Mouse (Mus musculus) CH12.LX (cell line): ENCODE data around the gene Tex22. TPM values are rescaled to one million over a fixed set of nuclear protein-coding genes. Genes with fewer than 3 reads are reported as not detected.

ENCODE experiments used
- DNase-seq: peaks from one replicate; pipeline ENCODE4 v3.0.0-alpha.2; 2013; ENCODE audit errors: extremely low read depth
- H3K27ac ChIP-seq: 2 replicates; pipeline ENCODE4 v1.5.1; 2012; ENCODE audit warnings: low read depth, mild to moderate bottlenecking, control low read depth, moderate library complexity; ENCODE audit not compliant: insufficient read depth
- H3K27me3 ChIP-seq: replicated peaks from 2 replicates; pipeline ENCODE3; 2012; ENCODE audit warnings: inconsistent platforms
- H3K36me3 ChIP-seq, 2 experiments: replicated peaks in 1 of 2; 2 replicates each; pipeline versions ENCODE3 to v1.6.1; 2012; ENCODE audit warnings: inconsistent platforms in 1 of 2, low read length in 1 of 2, mild to moderate bottlenecking in 1 of 2, mixed read lengths in 1 of 2, moderate library complexity in 1 of 2; ENCODE audit not compliant: control insufficient read depth in 1 of 2, insufficient read depth in 1 of 2
- H3K4me1 ChIP-seq, 2 experiments: 2 replicates each; pipeline ENCODE4 v1.6.1; 2012; ENCODE audit warnings: inconsistent platforms in 1 of 2, moderate library complexity in 1 of 2; ENCODE audit not compliant: insufficient read depth in 2 of 2, control insufficient read depth in 1 of 2
- H3K4me2 ChIP-seq: 2 replicates; pipeline ENCODE4 v1.6.1; 2012; ENCODE audit warnings: low read depth, mild to moderate bottlenecking, control low read depth; ENCODE audit not compliant: poor library complexity, insufficient read depth, severe bottlenecking
- H3K4me3 ChIP-seq, 3 experiments: fragments of 150-350 bp in 1 of 3; sonication (generic) in 1 of 3; replicated peaks in 1 of 3; 2 replicates each; pipeline versions ENCODE3 to v1.5.1; 2011 to 2012; ENCODE audit warnings: low read depth in 2 of 3, low read length in 2 of 3, mild to moderate bottlenecking in 2 of 3, moderate library complexity in 2 of 3, control low read depth in 1 of 3, improper control_type of control experiment in 1 of 3, inconsistent platforms in 1 of 3, mixed read lengths in 1 of 3; ENCODE audit not compliant: poor library complexity in 1 of 3
- H3K79me2 ChIP-seq: replicated peaks from 2 replicates; pipeline ENCODE4 v1.6.1; 2012; ENCODE audit warnings: mild to moderate bottlenecking, moderate library complexity; ENCODE audit not compliant: control insufficient read depth, poor library complexity, insufficient read depth, severe bottlenecking; ENCODE audit errors: extremely low read depth
- H3K9ac ChIP-seq: 2 replicates; pipeline ENCODE4 v1.6.1; 2012; ENCODE audit warnings: low read depth, mild to moderate bottlenecking, control low read depth, moderate library complexity; ENCODE audit not compliant: insufficient read depth
- H3K9me3 ChIP-seq: replicated peaks from 2 replicates; pipeline ENCODE3; 2012; ENCODE audit warnings: low read length, inconsistent platforms, mixed read lengths
- CTCF ChIP-seq, 2 experiments: IDR thresholded peaks in 1 of 2; conservative IDR thresholded peaks in 1 of 2; 2 replicates each; pipeline ENCODE4 v1.5.1; 2011 to 2012; ENCODE audit warnings: low read depth in 2 of 2, low read length in 2 of 2, improper control_type of control experiment in 1 of 2, inconsistent platforms in 1 of 2, mild to moderate bottlenecking in 1 of 2, moderate library complexity in 1 of 2
- E2F4 ChIP-seq: IDR thresholded peaks from 2 replicates; pipeline ENCODE4 v1.6.1; 2011; ENCODE audit warnings: low read depth, low read length, improper control_type of control experiment; ENCODE audit not compliant: insufficient replicate concordance
- ELF1 ChIP-seq: IDR thresholded peaks from 2 replicates; pipeline ENCODE4 v1.6.1; 2014; ENCODE audit warnings: low read depth, mild to moderate bottlenecking, inconsistent platforms, low read length, improper control_type of control experiment
- HCFC1 ChIP-seq: IDR thresholded peaks from 2 replicates; pipeline ENCODE4 v1.6.1; 2012; ENCODE audit warnings: low read depth, mild to moderate bottlenecking, inconsistent platforms, low read length, improper control_type of control experiment
- IRF4 ChIP-seq: IDR thresholded peaks from 2 replicates; pipeline ENCODE4 v1.6.1; 2014; ENCODE audit warnings: low read depth, mild to moderate bottlenecking, inconsistent platforms, low read length, improper control_type of control experiment
- JUN ChIP-seq: IDR thresholded peaks from 2 replicates; pipeline ENCODE4 v1.6.1; 2011; ENCODE audit warnings: low read depth, mild to moderate bottlenecking, low read length, improper control_type of control experiment, moderate library complexity; ENCODE audit not compliant: insufficient read depth
- KAT2A ChIP-seq: IDR thresholded peaks from 2 replicates; pipeline ENCODE4 v1.6.1; 2012; ENCODE audit warnings: low read length, improper control_type of control experiment, inconsistent platforms; ENCODE audit not compliant: insufficient replicate concordance
- MAX ChIP-seq: IDR thresholded peaks from 2 replicates; pipeline ENCODE4 v1.6.1; 2011; ENCODE audit warnings: low read length, improper control_type of control experiment
- MYC ChIP-seq: IDR thresholded peaks from 2 replicates; pipeline ENCODE4 v1.6.1; 2011; ENCODE audit warnings: low read depth, mild to moderate bottlenecking, improper control_type of control experiment, low read length
- NELFE ChIP-seq: IDR thresholded peaks from 2 replicates; pipeline ENCODE4 v1.6.1; 2011; ENCODE audit warnings: low read depth, low read length, improper control_type of control experiment
- POLR2A ChIP-seq: IDR thresholded peaks from 2 replicates; pipeline ENCODE4 v1.6.1; 2011; ENCODE audit warnings: low read depth, mild to moderate bottlenecking, improper control_type of control experiment, low read length
- RCOR1 ChIP-seq: conservative IDR thresholded peaks from 2 replicates; pipeline ENCODE4 v1.6.1; 2012; ENCODE audit warnings: low read depth, mild to moderate bottlenecking, inconsistent platforms, low read length, improper control_type of control experiment
- SIN3A ChIP-seq: IDR thresholded peaks from 2 replicates; pipeline ENCODE4 v1.6.1; 2012; ENCODE audit warnings: low read length, improper control_type of control experiment, inconsistent platforms
- SMC3 ChIP-seq: IDR thresholded peaks from 2 replicates; pipeline ENCODE4 v1.6.1; 2011; ENCODE audit warnings: low read depth, low read length, improper control_type of control experiment
- TCF12 ChIP-seq: IDR thresholded peaks from 2 replicates; pipeline ENCODE4 v1.6.1; 2014; ENCODE audit warnings: low read depth, mild to moderate bottlenecking, inconsistent platforms, low read length, improper control_type of control experiment
- UBTF ChIP-seq: IDR thresholded peaks from 2 replicates; pipeline ENCODE4 v1.6.1; 2012; ENCODE audit warnings: low read depth, mild to moderate bottlenecking, inconsistent platforms, low read length, improper control_type of control experiment, moderate library complexity
- USF2 ChIP-seq: conservative IDR thresholded peaks from 2 replicates; pipeline ENCODE4 v1.6.1; 2011; ENCODE audit warnings: low read depth, low read length, improper control_type of control experiment
- ZC3H11A ChIP-seq: IDR thresholded peaks from 2 replicates; pipeline ENCODE4 v1.6.1; 2012; ENCODE audit warnings: low read depth, mild to moderate bottlenecking, inconsistent platforms, low read length, improper control_type of control experiment
- ZNF384 ChIP-seq: IDR thresholded peaks from 2 replicates; pipeline ENCODE4 v1.6.1; 2012; ENCODE audit warnings: low read depth, low read length, improper control_type of control experiment, inconsistent platforms
- dilution Hi-C: fragments of 300-500 bp; cut with MboI; formaldehyde crosslinking; loops from 2 replicates; pipeline ENCODE4 v1.14.3; 2020; ENCODE audit warnings: low sequenced_read_pairs; ENCODE audit not compliant: extremely low pct_unique_long_range_greater_than_20kb, extremely low pct_ligation_motif_present
- in situ Hi-C: fragments of 300-500 bp; cut with MboI; formaldehyde crosslinking; loops from 3 replicates; pipeline ENCODE4 v1.14.3; 2019; ENCODE audit warnings: low sequenced_read_pairs, low pct_ligation_motif_present, low pct_unique_long_range_greater_than_20kb, mixed read lengths
- polyA plus RNA-seq: library from polyadenylated mRNA; unstranded; fragments of >175 nt; gene quantifications from 2 replicates; pipeline ENCODE4 v1.2.1, GENCODE M21; 2012; ENCODE audit warnings: low read depth; ENCODE audit not compliant: insufficient read length
- total RNA-seq, 2 experiments: library from RNA; depleted of rRNA; stranded (reverse); fragments of 300-350 nt in 1 of 2; fragments of >200 nt in 1 of 2; gene quantifications; 2 replicates each; pipeline ENCODE4 v1.2.3; 2012 to 2014

The Tex22 gene
- total and polyA plus RNA-seq, 3 experiments: 0.21 TPM; not detected in 2

- Histone ChIP-seq H3K9ac (no peak overlapping the region), H3K4me2 (no peak overlapping the region), H3K27ac (no peak overlapping the region), H3K4me3 (no peak overlapping the region), H3K27me3 (no peaks in the 10 kb centered on the region), H3K79me2 (no peaks in the 10 kb centered on the region), H3K36me3 (peaks cover 95 to 100% of the 10 kb centered on the region in 2 experiments), H3K9me3 (no peaks in the 10 kb centered on the region), H3K4me1 (no peaks in the 10 kb centered on the region)
- TF ChIP-seq USF2 (no peak), UBTF (no peak), NELFE (no peak), SIN3A (no peak), HCFC1 (no peak)
- no peak for DNase-seq
- in situ Hi-C loops: no loop called here
- dilution Hi-C loops: no loop called here
These were observed 58.3 kb downstream of the Tex22 start for GRCm38 (mm10) chr12:113132567-113132966.

- no peak overlapping the region for H3K4me2 ChIP-seq
- no peaks in the 10 kb centered on the region for H3K79me2 ChIP-seq
- in situ Hi-C loops: no loop called here
- H3K9ac ChIP-seq: no peak overlapping the region
- H3K4me1 ChIP-seq: no peaks in the 10 kb centered on the region
- no peak for DNase-seq
- peaks cover 93 to 100% of the 10 kb centered on the region in 2 experiments for H3K36me3 ChIP-seq
- H3K27ac ChIP-seq: no peak overlapping the region
- no peaks in the 10 kb centered on the region for H3K27me3 ChIP-seq
- no peak overlapping the region for H3K4me3 ChIP-seq
- dilution Hi-C loops: no loop called here
- TF ChIP-seq IRF4: no peak
- TF ChIP-seq ELF1: no peak
- no peak for TF ChIP-seq MYC
- TF ChIP-seq ZC3H11A: no peak
- H3K9me3 ChIP-seq: no peaks in the 10 kb centered on the region
These were observed 59.0 kb downstream of the Tex22 start for GRCm38 (mm10) chr12:113133260-113133659.

- Histone ChIP-seq H3K4me1 (no peaks in the 10 kb centered on the region), H3K79me2 (no peaks in the 10 kb centered on the region), H3K9ac (no peak overlapping the region), H3K9me3 (no peaks in the 10 kb centered on the region), H3K27me3 (no peaks in the 10 kb centered on the region), H3K4me2 (no peak overlapping the region), H3K27ac (no peak overlapping the region), H3K4me3 (no peak overlapping the region), H3K36me3 (peaks cover 92 to 100% of the 10 kb centered on the region in 2 experiments)
- in situ Hi-C loops (no loop called here), dilution Hi-C loops (no loop called here)
- DNase-seq: no peak
- TF ChIP-seq UBTF (no peak), TCF12 (no peak), MYC (no peak), ZNF384 (no peak), KAT2A (no peak), NELFE (no peak), JUN (no peak), CTCF (conservative IDR thresholded peaks at IDR 0.05 in 1 of 2, IDR thresholded peaks at IDR 0.05 in 1 of 2; ENCODE audit: low read depth in 2 of 2, low read length in 2 of 2) (no peak), HCFC1 (no peak), E2F4 (no peak), USF2 (no peak), RCOR1 (no peak), IRF4 (no peak), MAX (no peak), POLR2A (no peak), SMC3 (no peak)
These were observed 59.6 kb downstream of the Tex22 start for GRCm38 (mm10) chr12:113133861-113134403.
